Mouse (Mus musculus) heart, embryonic 16.5 days (tissue): Measurements from ENCODE around the gene Pdpk1. TPM values are rescaled to one million over a fixed set of nuclear protein-coding genes. Genes with fewer than 3 reads are reported as not detected.

Source experiments
- ATAC-seq: fragments of 200-750 bp; cut with Nextera tagmentation; replicated peaks from 2 replicates; pipeline ENCODE4 v1.8.0; 2017; ENCODE audit warnings: moderate number of reproducible peaks; ENCODE audit not compliant: insufficient read depth, low FRiP score; ENCODE audit errors: extremely low read depth
- H3K27ac ChIP-seq: fragments of 300-500 bp; sonication (generic); 2 replicates; pipeline ENCODE4 v1.5.1; 2014; ENCODE audit warnings: mild to moderate bottlenecking, low read length, control low read depth, moderate library complexity
- H3K27me3 ChIP-seq: fragments of 300-500 bp; sonication (generic); 2 replicates; pipeline ENCODE4 v1.6.1; 2014; ENCODE audit warnings: low read length, mixed read lengths; ENCODE audit not compliant: control insufficient read depth, insufficient read depth
- H3K36me3 ChIP-seq: fragments of 300-500 bp; sonication (generic); 2 replicates; pipeline ENCODE4 v1.6.1; 2014; ENCODE audit not compliant: control insufficient read depth, insufficient read depth
- H3K4me1 ChIP-seq: fragments of 300-500 bp; sonication (generic); 2 replicates; pipeline ENCODE4 v1.6.1; 2014; ENCODE audit warnings: low read length, mixed read lengths; ENCODE audit not compliant: control insufficient read depth, insufficient read depth
- H3K4me2 ChIP-seq: fragments of 300-500 bp; sonication (generic); 2 replicates; pipeline ENCODE4 v1.6.1; 2014; ENCODE audit warnings: low read depth, mild to moderate bottlenecking, control low read depth, low read length
- H3K4me3 ChIP-seq: fragments of 300-500 bp; sonication (generic); 2 replicates; pipeline ENCODE4 v1.5.1; 2014; ENCODE audit warnings: mild to moderate bottlenecking, control low read depth, low read length
- H3K9ac ChIP-seq: fragments of 300-500 bp; sonication (generic); 2 replicates; pipeline ENCODE4 v1.6.1; 2014; ENCODE audit warnings: low read length, control low read depth
- H3K9me3 ChIP-seq: fragments of 300-500 bp; sonication (generic); replicated peaks from 2 replicates; pipeline ENCODE4 v1.6.1; 2016; ENCODE audit warnings: low read length; ENCODE audit not compliant: control insufficient read depth
- WGBS: fragments of 180-500 bp; shearing (Covaris S2); extraction: QIAGEN DNeasy Blood & Tissue Kit; methylation state at CpG from one replicate; pipeline ENCODE4 v1.1.7; 2014; 5-methylcytosine and 5-hydroxymethylcytosine counted together
- polyA plus RNA-seq: library from polyadenylated mRNA; unstranded; fragments of >200 nt; fragmentation: Nextera tagmentation; extraction: Ambion mirVana; gene quantifications from 2 replicates; pipeline ENCODE4 v1.2.1, GENCODE M21; 2015

The Pdpk1 gene
- polyA plus RNA-seq, 1 experiment from 2014 or later, result 40.1 TPM

- no peak for ATAC-seq
- peaks cover 4% of the 10 kb centered on the region; the same call in 1 of the 2 replicates for H3K4me1 ChIP-seq
These were observed 5.0 kb upstream of the Pdpk1 start for GRCm38 (mm10) chr17:24155742-24156141.

DNA sequence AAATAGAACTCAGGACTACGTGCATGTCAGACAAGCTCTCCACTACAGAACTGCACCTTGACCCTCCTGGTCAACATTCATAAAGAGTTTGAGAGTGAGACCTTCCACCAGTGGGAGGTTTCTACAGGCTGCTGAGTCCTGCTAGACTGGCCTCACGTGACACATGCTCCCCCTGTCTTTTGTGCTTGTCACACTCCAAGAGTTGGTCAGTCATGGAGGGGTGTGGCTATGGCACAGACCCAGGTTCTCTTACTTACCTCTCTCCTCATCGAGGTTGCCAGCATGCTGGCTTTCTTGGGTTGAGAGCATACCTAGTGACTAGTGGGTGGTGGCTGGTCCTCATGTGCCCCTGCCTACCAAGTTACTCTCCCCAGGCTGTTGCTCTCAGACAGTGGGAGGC, 3.7 kb upstream of the Pdpk1 start:
- ATAC-seq, result no peak
- peaks cover 4% of the 10 kb centered on the region; the same call in 1 of the 2 replicates for H3K4me1 ChIP-seq

More at GRCm38 (mm10) chr17:24155742-24156141, 5.0 kb upstream of the Pdpk1 start:
- no peaks in the 10 kb centered on the region for H3K27me3 ChIP-seq
- no peaks in the 10 kb centered on the region for H3K9me3 ChIP-seq
- no peak overlapping the region for H3K27ac ChIP-seq
- WGBS, result 88% methylated on average over 9 of the region's 9 CpGs
- no peak overlapping the region for H3K4me2 ChIP-seq
- H3K4me3 ChIP-seq, result no peak overlapping the region
- no peaks in the 10 kb centered on the region; the same call in 1 of the 2 replicates for H3K36me3 ChIP-seq
- H3K9ac ChIP-seq, result no peak overlapping the region

DNA sequence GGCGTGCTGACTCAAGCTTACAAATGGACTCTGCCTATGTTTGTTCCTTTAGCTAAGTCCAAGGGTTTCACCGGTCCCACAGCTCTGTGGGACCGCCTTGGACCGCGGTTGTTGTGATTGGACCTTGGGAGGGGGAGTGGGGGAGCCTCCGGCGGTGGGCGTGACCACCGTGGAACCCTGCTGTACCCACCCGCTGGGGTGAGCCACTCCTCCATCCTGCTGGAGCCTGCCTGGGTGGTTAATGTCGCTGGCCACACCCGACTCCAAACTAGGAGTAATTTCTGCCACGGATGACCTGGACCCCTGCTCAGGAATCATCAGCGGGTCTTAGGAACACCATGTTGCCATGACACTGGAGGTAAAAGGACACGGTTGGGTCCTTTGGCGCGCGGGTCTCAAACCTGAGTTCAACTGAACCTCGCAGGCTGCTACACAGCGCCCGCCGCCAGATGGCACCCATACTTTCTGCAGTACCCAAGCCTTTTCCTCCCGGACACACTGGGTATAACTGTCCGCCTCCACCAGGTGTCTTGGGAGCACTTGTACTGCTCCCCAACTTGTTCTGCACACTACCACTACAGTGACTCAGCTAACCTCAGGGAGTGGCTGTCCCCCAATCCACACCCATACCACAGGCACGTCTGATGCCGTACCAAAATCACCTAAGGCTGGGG, 1.3 kb upstream of the Pdpk1 start:
- ATAC-seq, result peak; percentile 90
- no peaks in the 10 kb centered on the region for H3K27me3 ChIP-seq
- peak overlapping the region; percentile 58 for H3K9ac ChIP-seq
- peak overlapping the region; percentile 80 for H3K4me2 ChIP-seq
- no peak overlapping the region for H3K27ac ChIP-seq
- no peaks in the 10 kb centered on the region; the same call in 1 of the 2 replicates for H3K36me3 ChIP-seq
- WGBS, result 2% methylated on average over 26 of the region's 26 CpGs
- peaks cover 4% of the 10 kb centered on the region; the same call in 1 of the 2 replicates for H3K4me1 ChIP-seq
- peak overlapping the region; percentile 52 for H3K4me3 ChIP-seq
- no peaks in the 10 kb centered on the region for H3K9me3 ChIP-seq

More for the DNA sequence above, 3.7 kb upstream of the Pdpk1 start:
- H3K4me2 ChIP-seq, result no peak overlapping the region
- 52% methylated on average over 3 of the region's 3 CpGs for WGBS
- H3K36me3 ChIP-seq, result no peaks in the 10 kb centered on the region; the same call in 1 of the 2 replicates
- H3K27ac ChIP-seq, result no peak overlapping the region
- H3K4me3 ChIP-seq, result no peak overlapping the region
- H3K9ac ChIP-seq, result no peak overlapping the region
- no peaks in the 10 kb centered on the region for H3K27me3 ChIP-seq
- H3K9me3 ChIP-seq, result no peaks in the 10 kb centered on the region

GRCm38 (mm10) chr17:24151382-24151781, 658 bp upstream of the Pdpk1 start:
- no peak for ATAC-seq
- peak overlapping the region; percentile 58 for H3K9ac ChIP-seq

GRCm38 (mm10) chr17:24149421-24149820, 1.3 kb downstream of the Pdpk1 start:
- WGBS, result 86% methylated on average over 7 of the region's 7 CpGs
- no peak overlapping the region for H3K9ac ChIP-seq
- no peak for ATAC-seq

More at GRCm38 (mm10) chr17:24151382-24151781, 658 bp upstream of the Pdpk1 start:
- H3K4me3 ChIP-seq, result peak overlapping the region; percentile 52
- no peaks in the 10 kb centered on the region for H3K27me3 ChIP-seq
- H3K4me1 ChIP-seq, result peaks cover 4% of the 10 kb centered on the region; the same call in 1 of the 2 replicates
- H3K4me2 ChIP-seq, result peak overlapping the region; percentile 80
- H3K27ac ChIP-seq, result no peak overlapping the region
- 11% methylated on average over 7 of the region's 7 CpGs for WGBS
- H3K36me3 ChIP-seq, result no peaks in the 10 kb centered on the region
- no peaks in the 10 kb centered on the region for H3K9me3 ChIP-seq

GRCm38 (mm10) chr17:24142897-24143296, 7.8 kb downstream of the Pdpk1 start:
- H3K27ac ChIP-seq, result no peak overlapping the region
- H3K9me3 ChIP-seq, result no peaks in the 10 kb centered on the region
- no peak overlapping the region for H3K4me2 ChIP-seq
- no peaks in the 10 kb centered on the region for H3K36me3 ChIP-seq
- H3K27me3 ChIP-seq, result no peaks in the 10 kb centered on the region
- H3K9ac ChIP-seq, result no peak overlapping the region
- WGBS, result 34% methylated on average over 2 of the region's 2 CpGs
- no peak overlapping the region for H3K4me3 ChIP-seq
- no peak for ATAC-seq
- peaks cover 16% of the 10 kb centered on the region for H3K4me1 ChIP-seq

More at GRCm38 (mm10) chr17:24149421-24149820, 1.3 kb downstream of the Pdpk1 start:
- Histone ChIP-seq H3K4me3 (no peak overlapping the region), H3K4me1 (peaks cover 4% of the 10 kb centered on the region; the same call in 1 of the 2 replicates), H3K36me3 (no peaks in the 10 kb centered on the region), H3K27me3 (no peaks in the 10 kb centered on the region), H3K4me2 (no peak overlapping the region), H3K9me3 (no peaks in the 10 kb centered on the region), H3K27ac (no peak overlapping the region)

- under 1% methylated on average over 55 of the region's 57 CpGs for WGBS
These were observed 9.3 kb downstream of the Pdpk1 start for GRCm38 (mm10) chr17:24141425-24141920.

GRCm38 (mm10) chr17:24140845-24141424, 9.8 kb downstream of the Pdpk1 start:
- Histone ChIP-seq H3K27me3 (no peaks in the 10 kb centered on the region), H3K4me1 (peaks cover 23% of the 10 kb centered on the region), H3K36me3 (no peaks in the 10 kb centered on the region), H3K9me3 (no peaks in the 10 kb centered on the region), H3K27ac (peak overlapping the region; percentile 92), H3K9ac (peak overlapping the region; percentile 95), H3K4me2 (peak overlapping the region; percentile 69), H3K4me3 (peak overlapping the region; percentile 89)
- peak; percentile 52 for ATAC-seq
- WGBS, result under 1% methylated on average over 35 of the region's 43 CpGs

More at GRCm38 (mm10) chr17:24141425-24141920, 9.3 kb downstream of the Pdpk1 start:
- no peaks in the 10 kb centered on the region for H3K27me3 ChIP-seq
- peak overlapping the region; percentile 89 for H3K4me3 ChIP-seq
- H3K4me2 ChIP-seq, result peak overlapping the region; percentile 74
- peaks cover 23% of the 10 kb centered on the region for H3K4me1 ChIP-seq
- H3K9me3 ChIP-seq, result no peaks in the 10 kb centered on the region
- H3K27ac ChIP-seq, result peak overlapping the region; percentile 92
- peak; percentile 97 for ATAC-seq
- no peaks in the 10 kb centered on the region for H3K36me3 ChIP-seq
- peak overlapping the region; percentile 95 for H3K9ac ChIP-seq

- H3K36me3 ChIP-seq, result no peaks in the 10 kb centered on the region
- peak overlapping the region; percentile 95 for H3K9ac ChIP-seq
- no peak for ATAC-seq
- no peaks in the 10 kb centered on the region for H3K27me3 ChIP-seq
- peaks cover 23% of the 10 kb centered on the region for H3K4me1 ChIP-seq
- 82% methylated on average over 4 of the region's 4 CpGs for WGBS
- H3K4me2 ChIP-seq, result peak overlapping the region; percentile 69
- no peaks in the 10 kb centered on the region for H3K9me3 ChIP-seq
- H3K27ac ChIP-seq, result no peak overlapping the region
- peak overlapping the region; percentile 89 for H3K4me3 ChIP-seq
These were observed 10.8 kb downstream of the Pdpk1 start for GRCm38 (mm10) chr17:24139968-24140367.
